Mouse (Mus musculus) liver, postnatal 0 days (tissue): Measurements from ENCODE around the gene Il34.

Experiments used
- CTCF ChIP-seq: sonication (generic); IDR thresholded peaks from 2 replicates; pipeline ENCODE4 v1.5.1; 2016; ENCODE audit warnings: antibody characterized with exemption, low read depth
- EP300 ChIP-seq: IDR thresholded peaks from 2 replicates; pipeline ENCODE4 v1.6.1; 2016; ENCODE audit warnings: antibody characterized with exemption, low read depth, mild to moderate bottlenecking

GRCm38 (mm10) chr8:110767261-110767660 lies 38.5 kb downstream of the Il34 start:
- TF ChIP-seq EP300 (no peak), CTCF (no peak)
